Mouse (Mus musculus): ENCODE measurements around the gene Uggt2. TPM values are rescaled to one million over a fixed set of nuclear protein-coding genes. Genes with fewer than 3 reads are reported as not detected.

Uggt2 gene
- 1.1 TPM for total RNA-seq (2023)

GRCm38 (mm10) chr14:119098851-119099569, at the start of gene Uggt2:
Gene Uggt2 (minus strand): TSS chr14:119099430.

GRCm38 (mm10) chr14:119137906-119138785, 38.9 kb upstream of the Uggt2 start, which contains the start of gene Hs6st3:
Gene Hs6st3 (plus strand): TSS chr14:119138341.

GRCm38 (mm10) chr14:118937533-118938492, 161.4 kb downstream of the Uggt2 start, which contains the start of gene Dnajc3:
Gene Dnajc3 (plus strand): TSS chr14:118937976.

Other genes with a start within 250 kb of the Uggt2 start
- 72.7 TPM for gene Dzip1, start 174.0 kb downstream of the Uggt2 start, total RNA-seq (2023)
- 43.3 TPM for gene Dnajc3, start 161.5 kb downstream of the Uggt2 start, total RNA-seq (2023)
- not detected for gene Hs6st3, start 38.9 kb upstream of the Uggt2 start, total RNA-seq (2023)